Mouse (Mus musculus) forebrain, postnatal 0 days (tissue): ENCODE measurements around the gene Ddx23. TPM values are rescaled to one million over a fixed set of nuclear protein-coding genes. Genes with fewer than 3 reads are reported as not detected.

ENCODE experiments used
- ATAC-seq: fragments of 200-750 bp; cut with Nextera tagmentation; 2 replicates; pipeline ENCODE4 v1.8.0; 2017; ENCODE audit warnings: mild to moderate bottlenecking, moderate library complexity
- DNase-seq: peaks from one replicate; pipeline ENCODE4 v3.0.0-alpha.2; 2015
- H3K27ac ChIP-seq: fragments of 300-500 bp; sonication (generic); 2 replicates; pipeline ENCODE4 v1.5.1; 2014; ENCODE audit warnings: low read depth, mild to moderate bottlenecking, antibody characterized with exemption, low read length, moderate library complexity, mixed read lengths
- H3K27me3 ChIP-seq: fragments of 300-500 bp; sonication (generic); 2 replicates; pipeline ENCODE4 v1.6.1; 2014; ENCODE audit warnings: mild to moderate bottlenecking, low read length, mixed read lengths; ENCODE audit not compliant: insufficient read depth
- H3K36me3 ChIP-seq: fragments of 300-500 bp; sonication (generic); 2 replicates; pipeline ENCODE4 v1.6.1; 2014; ENCODE audit warnings: mild to moderate bottlenecking, moderate library complexity; ENCODE audit not compliant: insufficient read depth
- H3K4me1 ChIP-seq: fragments of 300-500 bp; sonication (generic); 2 replicates; pipeline ENCODE4 v1.6.1; 2014; ENCODE audit warnings: antibody characterized with exemption; ENCODE audit not compliant: insufficient read depth
- H3K4me2 ChIP-seq: fragments of 300-500 bp; sonication (generic); 2 replicates; pipeline ENCODE4 v1.6.1; 2014; ENCODE audit warnings: low read depth, mild to moderate bottlenecking, moderate library complexity
- H3K4me3 ChIP-seq: fragments of 300-500 bp; sonication (generic); 2 replicates; pipeline ENCODE4 v1.5.1; 2014; ENCODE audit warnings: low read depth, low read length, mixed read lengths
- H3K9ac ChIP-seq: fragments of 300-500 bp; sonication (generic); 2 replicates; pipeline ENCODE4 v1.6.1; 2014; ENCODE audit warnings: mild to moderate bottlenecking
- H3K9me3 ChIP-seq: fragments of 300-500 bp; sonication (generic); 2 replicates; pipeline ENCODE4 v1.6.1; 2016; ENCODE audit warnings: low read length
- CTCF ChIP-seq: sonication (generic); IDR thresholded peaks from 2 replicates; pipeline ENCODE4 v1.5.1; 2016; ENCODE audit warnings: antibody characterized with exemption, control low read depth, low read depth
- WGBS: fragments of 180-500 bp; shearing (Covaris S2); extraction: QIAGEN DNeasy Blood & Tissue Kit; methylation state at CpG from one replicate; pipeline ENCODE4 v1.1.7; 2014; 5-methylcytosine and 5-hydroxymethylcytosine counted together
- polyA plus RNA-seq: library from polyadenylated mRNA; unstranded; fragments of >200 nt; fragmentation: Nextera tagmentation; extraction: Ambion mirVana; gene quantifications from 2 replicates; pipeline ENCODE4 v1.2.1, GENCODE M21; 2015
- total RNA-seq: library from RNA; depleted of rRNA; stranded (reverse); fragments of >200 nt; gene quantifications from 2 replicates; pipeline ENCODE4 v1.2.3, GENCODE M21; 2014

The Ddx23 gene
- total and polyA plus RNA-seq, 2 experiments from 2014 or later: 13.8 to 70.6 TPM

DNA sequence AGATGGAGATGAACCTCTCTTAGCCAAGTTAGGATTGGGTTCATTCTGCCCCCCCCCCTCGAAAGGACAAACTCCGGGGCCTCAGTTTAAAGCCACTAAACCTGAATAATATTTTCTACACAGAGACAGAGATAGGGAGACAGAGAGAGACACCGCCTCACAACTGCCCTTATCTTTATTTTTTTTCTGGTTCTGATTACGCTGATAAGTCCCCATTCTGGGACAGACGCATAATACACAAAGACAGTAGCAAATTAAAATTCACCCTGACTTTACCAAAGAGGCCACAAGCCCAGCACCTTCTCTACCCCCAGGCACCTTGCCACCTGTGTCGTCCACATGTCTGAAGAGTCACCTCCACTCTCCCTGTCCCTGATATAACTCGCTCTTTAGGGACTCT, 18.9 kb upstream of the Ddx23 start:
- no peak for ATAC-seq
- 86% methylated on average over 7 of the region's 7 CpGs for WGBS

GRCm38 (mm10) chr15:98680660-98681059, 18.0 kb upstream of the Ddx23 start:
- H3K4me1 ChIP-seq: no peaks in the 10 kb centered on the region
- no peaks in the 10 kb centered on the region for H3K9me3 ChIP-seq
- H3K4me3 ChIP-seq: no peak overlapping the region
- H3K4me2 ChIP-seq: no peak overlapping the region
- no peaks in the 10 kb centered on the region for H3K27me3 ChIP-seq
- ATAC-seq (no peak), DNase-seq (peak; percentile 17)
- 82% methylated on average over 8 of the region's 8 CpGs for WGBS
- H3K27ac ChIP-seq: no peak overlapping the region
- no peak overlapping the region for H3K9ac ChIP-seq
- H3K36me3 ChIP-seq: no peaks in the 10 kb centered on the region
- no peak for TF ChIP-seq CTCF

More for the DNA sequence above, 18.9 kb upstream of the Ddx23 start:
- no peak for TF ChIP-seq CTCF
- no peaks in the 10 kb centered on the region for H3K4me1 ChIP-seq
- H3K36me3 ChIP-seq: no peaks in the 10 kb centered on the region
- no peaks in the 10 kb centered on the region for H3K9me3 ChIP-seq
- no peaks in the 10 kb centered on the region for H3K27me3 ChIP-seq
- H3K27ac ChIP-seq: no peak overlapping the region
- DNase-seq: no peak
- H3K9ac ChIP-seq: no peak overlapping the region
- no peak overlapping the region for H3K4me2 ChIP-seq
- H3K4me3 ChIP-seq: no peak overlapping the region

- H3K36me3 ChIP-seq: no peaks in the 10 kb centered on the region
- no peaks in the 10 kb centered on the region for H3K9me3 ChIP-seq
- WGBS: 62% methylated on average over 7 of the region's 7 CpGs
- H3K27me3 ChIP-seq: no peaks in the 10 kb centered on the region
- no peak overlapping the region for H3K4me3 ChIP-seq
- H3K4me1 ChIP-seq: peaks cover 12% of the 10 kb centered on the region
- DNase-seq (no peak), ATAC-seq (no peak)
- TF ChIP-seq CTCF: no peak
- H3K4me2 ChIP-seq: no peak overlapping the region
- H3K27ac ChIP-seq: no peak overlapping the region
- H3K9ac ChIP-seq: no peak overlapping the region
These were observed 15.3 kb upstream of the Ddx23 start for GRCm38 (mm10) chr15:98677977-98678376.

- under 1% methylated on average over 37 of the region's 37 CpGs for WGBS
- peak; percentile 41 for TF ChIP-seq CTCF
- H3K4me1 ChIP-seq: peaks cover 12% of the 10 kb centered on the region
- ATAC-seq (peak; percentile 97), DNase-seq (peak; percentile 94)
- H3K9me3 ChIP-seq: no peaks in the 10 kb centered on the region
- no peak within 1 kb of the TSS; the same call in 1 of the 2 replicates for H3K27ac ChIP-seq
- peak within 1 kb of the TSS; percentile 53 for H3K4me3 ChIP-seq
- no peaks in the 10 kb centered on the region for H3K36me3 ChIP-seq
- peak within 1 kb of the TSS; percentile 59 for H3K9ac ChIP-seq
- H3K27me3 ChIP-seq: no peaks in the 10 kb centered on the region
- peak within 1 kb of the TSS; percentile 89 for H3K4me2 ChIP-seq
These were observed 14.4 kb upstream of the Ddx23 start, which contains the start of gene Rnd1 for GRCm38 (mm10) chr15:98676940-98677728. Gene Rnd1, minus strand, starts transcription at chr15:98677461.

DNA sequence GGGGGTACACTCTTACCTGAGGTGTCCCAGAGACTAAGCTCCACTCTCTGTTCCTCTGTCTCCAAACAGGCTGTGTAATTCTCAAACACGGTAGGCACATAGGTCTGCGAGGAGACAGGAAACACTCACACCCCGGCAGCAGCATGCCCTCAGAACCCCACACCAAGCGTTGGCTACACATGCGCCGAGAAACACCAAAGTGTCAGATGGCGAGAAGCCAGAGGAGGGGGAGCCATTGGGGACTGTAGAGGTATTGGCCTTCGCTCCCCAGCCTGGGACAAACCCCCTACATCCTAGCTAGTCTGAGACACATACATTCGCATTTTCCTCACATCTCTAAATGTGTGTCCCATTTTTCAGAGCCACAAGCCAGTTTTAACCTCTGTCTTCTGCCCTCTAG, 13.8 kb upstream of the Ddx23 start:
- DNase-seq (peak; percentile 56), ATAC-seq (no peak)
- no peak for TF ChIP-seq CTCF
- Histone ChIP-seq H3K4me1 (peaks cover 12% of the 10 kb centered on the region), H3K9me3 (no peaks in the 10 kb centered on the region), H3K27me3 (no peaks in the 10 kb centered on the region), H3K4me3 (peak overlapping the region; percentile 53), H3K9ac (peak overlapping the region; percentile 59), H3K4me2 (peak overlapping the region; percentile 89), H3K36me3 (no peaks in the 10 kb centered on the region), H3K27ac (no peak overlapping the region)
- 0% methylated on average over 9 of the region's 9 CpGs for WGBS

- Histone ChIP-seq H3K4me2 (peak overlapping the region; percentile 89), H3K9me3 (no peaks in the 10 kb centered on the region), H3K9ac (peak overlapping the region; percentile 59), H3K4me3 (peak overlapping the region; percentile 53), H3K36me3 (no peaks in the 10 kb centered on the region), H3K4me1 (peaks cover 12% of the 10 kb centered on the region), H3K27ac (peak overlapping the region; percentile 84), H3K27me3 (no peaks in the 10 kb centered on the region)
- ATAC-seq: no peak
- peak; percentile 57 for DNase-seq
- WGBS: 3% methylated on average over 14 of the region's 14 CpGs
- no peak for TF ChIP-seq CTCF
These were observed 13.0 kb upstream of the Ddx23 start for GRCm38 (mm10) chr15:98675634-98676250.

GRCm38 (mm10) chr15:98674994-98675545, 12.4 kb upstream of the Ddx23 start:
- H3K4me2 ChIP-seq: peak overlapping the region; percentile 89
- peaks cover 12% of the 10 kb centered on the region for H3K4me1 ChIP-seq
- no peaks in the 10 kb centered on the region for H3K9me3 ChIP-seq
- H3K9ac ChIP-seq: peak overlapping the region; percentile 59
- no peaks in the 10 kb centered on the region for H3K27me3 ChIP-seq
- 8% methylated on average over 11 of the region's 11 CpGs for WGBS
- DNase-seq (no peak), ATAC-seq (peak; percentile 30; the same call in 1 of the 2 replicates)
- H3K27ac ChIP-seq: peak overlapping the region; percentile 84
- H3K4me3 ChIP-seq: peak overlapping the region; percentile 53
- no peak for TF ChIP-seq CTCF
- H3K36me3 ChIP-seq: peaks cover 7% of the 10 kb centered on the region; the same call in 1 of the 2 replicates
